Mouse (Mus musculus) embryonic facial prominence, embryonic 10.5 days (tissue): ENCODE measurements at regions not wholly inside any gene's neighbourhood (a gene's known extent, or its start where the extent isn't known, plus 50 kb on each side); places are given as distances from the start of the nearest gene placed in this dataset.
A peak's percentile ranks its signal among the peaks of the same experiment; 100 is the strongest.

ENCODE experiments used
- DNase-seq: peaks from one replicate; pipeline ENCODE4 v3.0.0-alpha.2; 2017; ENCODE audit warnings: low spot score
- H3K27ac ChIP-seq: fragments of 300-500 bp; sonication (generic); replicated peaks from 2 replicates; pipeline ENCODE4 v1.5.1; 2016; ENCODE audit warnings: mild to moderate bottlenecking
- H3K27me3 ChIP-seq: fragments of 300-500 bp; sonication (generic); replicated peaks from 2 replicates; pipeline ENCODE4 v1.6.1; 2016; ENCODE audit warnings: low read depth, mild to moderate bottlenecking; ENCODE audit not compliant: poor library complexity, severe bottlenecking
- H3K36me3 ChIP-seq: fragments of 300-500 bp; sonication (generic); replicated peaks from 2 replicates; pipeline ENCODE4 v1.6.1; 2016; ENCODE audit warnings: mild to moderate bottlenecking, moderate library complexity
- H3K4me1 ChIP-seq: fragments of 300-500 bp; sonication (generic); 2 replicates; pipeline ENCODE4 v1.6.1; 2016
- H3K4me3 ChIP-seq: fragments of 300-500 bp; sonication (generic); 2 replicates; pipeline ENCODE4 v1.5.1; 2016; ENCODE audit warnings: mild to moderate bottlenecking, moderate library complexity
- H3K9me3 ChIP-seq: fragments of 300-500 bp; sonication (generic); 2 replicates; pipeline ENCODE4 v1.6.1; 2016; ENCODE audit warnings: mild to moderate bottlenecking
- WGBS: fragments of 180-500 bp; shearing (Covaris S2); methylation state at CpG from one replicate; pipeline ENCODE4 v1.1.7; 2016; 5-methylcytosine and 5-hydroxymethylcytosine counted together

- Histone ChIP-seq H3K4me1 (no peaks in the 10 kb centered on the region; the same call in 1 of the 2 replicates), H3K27ac (no peak overlapping the region), H3K27me3 (no peaks in the 10 kb centered on the region), H3K4me3 (no peak overlapping the region), H3K36me3 (no peaks in the 10 kb centered on the region), H3K9me3 (no peaks in the 10 kb centered on the region)
- DNase-seq, result no peak
- 75% methylated on average over 3 of the region's 3 CpGs for WGBS
Measured at GRCm38 (mm10) chr16:95903383-95903913, 87.3 kb downstream of the Psmg1 start.

GRCm38 (mm10) chr16:95902177-95902576, 88.6 kb downstream of the Psmg1 start:
- no peaks in the 10 kb centered on the region for H3K36me3 ChIP-seq
- no peaks in the 10 kb centered on the region for H3K9me3 ChIP-seq
- no peaks in the 10 kb centered on the region for H3K27me3 ChIP-seq
- H3K27ac ChIP-seq, result no peak overlapping the region
- no peak overlapping the region for H3K4me3 ChIP-seq
- no peak for DNase-seq
- 91% methylated on average over 1 of the region's 1 CpGs for WGBS
- no peaks in the 10 kb centered on the region; the same call in 1 of the 2 replicates for H3K4me1 ChIP-seq

- H3K36me3 ChIP-seq, result no peaks in the 10 kb centered on the region
- WGBS, result 87% methylated on average over 9 of the region's 9 CpGs
- no peaks in the 10 kb centered on the region for H3K9me3 ChIP-seq
- no peak for DNase-seq
- H3K4me1 ChIP-seq, result no peaks in the 10 kb centered on the region; the same call in 1 of the 2 replicates
- H3K27ac ChIP-seq, result no peak overlapping the region
- H3K4me3 ChIP-seq, result no peak overlapping the region
- H3K27me3 ChIP-seq, result no peaks in the 10 kb centered on the region
Measured at GRCm38 (mm10) chr16:95901388-95901787, 89.4 kb downstream of the Psmg1 start.

GRCm38 (mm10) chr16:95900181-95900580, 90.6 kb downstream of the Psmg1 start:
- H3K9me3 ChIP-seq, result no peaks in the 10 kb centered on the region
- no peak overlapping the region for H3K4me3 ChIP-seq
- WGBS, result 81% methylated on average over 9 of the region's 9 CpGs
- DNase-seq, result no peak
- H3K36me3 ChIP-seq, result no peaks in the 10 kb centered on the region
- no peaks in the 10 kb centered on the region for H3K27me3 ChIP-seq
- no peaks in the 10 kb centered on the region; the same call in 1 of the 2 replicates for H3K4me1 ChIP-seq
- no peak overlapping the region for H3K27ac ChIP-seq

- no peak overlapping the region for H3K27ac ChIP-seq
- no peaks in the 10 kb centered on the region for H3K9me3 ChIP-seq
- H3K4me3 ChIP-seq, result no peak overlapping the region
- whole genome bisulfite sequencing, result 88% methylated on average over 3 of the region's 3 CpGs
- no peaks in the 10 kb centered on the region for H3K27me3 ChIP-seq
- no peaks in the 10 kb centered on the region for H3K36me3 ChIP-seq
- no peak for DNase-seq
- H3K4me1 ChIP-seq, result no peaks in the 10 kb centered on the region
Measured at GRCm38 (mm10) chr16:95899672-95900071, 91.1 kb downstream of the Psmg1 start.

GRCm38 (mm10) chr16:95897843-95898242, 92.9 kb downstream of the Psmg1 start:
- no peak for DNase-seq
- Histone ChIP-seq H3K36me3 (no peaks in the 10 kb centered on the region), H3K27ac (no peak overlapping the region), H3K9me3 (no peaks in the 10 kb centered on the region), H3K4me3 (no peak overlapping the region), H3K27me3 (no peaks in the 10 kb centered on the region), H3K4me1 (peaks cover 4% of the 10 kb centered on the region; the same call in 1 of the 2 replicates)
- 89% methylated on average over 7 of the region's 7 CpGs for WGBS

GRCm38 (mm10) chr16:95896126-95896525, 94.6 kb downstream of the Psmg1 start:
- Histone ChIP-seq H3K36me3 (no peaks in the 10 kb centered on the region), H3K4me1 (peaks cover 4% of the 10 kb centered on the region; the same call in 1 of the 2 replicates)
- WGBS, result 73% methylated on average over 6 of the region's 6 CpGs

GRCm38 (mm10) chr16:95893534-95894290, 97.0 kb downstream of the Psmg1 start:
- no peaks in the 10 kb centered on the region for H3K36me3 ChIP-seq
- no peak overlapping the region for H3K4me3 ChIP-seq
- H3K27ac ChIP-seq, result no peak overlapping the region
- no peaks in the 10 kb centered on the region for H3K27me3 ChIP-seq
- H3K9me3 ChIP-seq, result no peaks in the 10 kb centered on the region
- WGBS, result 76% methylated on average over 6 of the region's 6 CpGs
- peaks cover 4% of the 10 kb centered on the region; the same call in 1 of the 2 replicates for H3K4me1 ChIP-seq
- DNase-seq, result no peak

More at GRCm38 (mm10) chr16:95896126-95896525, 94.6 kb downstream of the Psmg1 start:
- H3K9me3 ChIP-seq, result no peaks in the 10 kb centered on the region
- no peak for DNase-seq
- H3K27ac ChIP-seq, result no peak overlapping the region
- no peak overlapping the region for H3K4me3 ChIP-seq
- no peaks in the 10 kb centered on the region for H3K27me3 ChIP-seq

- WGBS, result 86% methylated on average over 3 of the region's 3 CpGs
Measured at GRCm38 (mm10) chr16:95892356-95892755, 98.4 kb downstream of the Psmg1 start.

GRCm38 (mm10) chr16:95886131-95886530, 104.6 kb downstream of the Psmg1 start:
- DNase-seq, result no peak
- no peaks in the 10 kb centered on the region for H3K36me3 ChIP-seq
- 87% methylated on average over 1 of the region's 1 CpGs for WGBS
- H3K4me3 ChIP-seq, result no peak overlapping the region
- H3K4me1 ChIP-seq, result no peaks in the 10 kb centered on the region
- H3K27me3 ChIP-seq, result no peaks in the 10 kb centered on the region
- no peaks in the 10 kb centered on the region for H3K9me3 ChIP-seq
- H3K27ac ChIP-seq, result no peak overlapping the region

More at GRCm38 (mm10) chr16:95892356-95892755, 98.4 kb downstream of the Psmg1 start:
- Histone ChIP-seq H3K27me3 (no peaks in the 10 kb centered on the region), H3K27ac (no peak overlapping the region), H3K36me3 (no peaks in the 10 kb centered on the region), H3K4me1 (peaks cover 4% of the 10 kb centered on the region; the same call in 1 of the 2 replicates), H3K9me3 (no peaks in the 10 kb centered on the region), H3K4me3 (no peak overlapping the region)
- DNase-seq, result no peak

- H3K4me1 ChIP-seq, result peaks cover 13% of the 10 kb centered on the region
- H3K36me3 ChIP-seq, result no peaks in the 10 kb centered on the region
- WGBS, result 90% methylated on average over 4 of the region's 4 CpGs
- DNase-seq, result no peak
- H3K9me3 ChIP-seq, result no peaks in the 10 kb centered on the region
- H3K4me3 ChIP-seq, result no peak overlapping the region
- H3K27me3 ChIP-seq, result no peaks in the 10 kb centered on the region
- H3K27ac ChIP-seq, result no peak overlapping the region
Measured at GRCm38 (mm10) chr16:95873297-95873696, 117.5 kb downstream of the Psmg1 start.

GRCm38 (mm10) chr16:95872436-95872835, 118.3 kb downstream of the Psmg1 start:
- H3K36me3 ChIP-seq, result no peaks in the 10 kb centered on the region
- no peak overlapping the region for H3K27ac ChIP-seq
- DNase-seq, result no peak
- WGBS, result 57% methylated on average over 3 of the region's 3 CpGs
- peaks cover 13% of the 10 kb centered on the region for H3K4me1 ChIP-seq
- H3K4me3 ChIP-seq, result no peak overlapping the region
- no peaks in the 10 kb centered on the region for H3K9me3 ChIP-seq
- no peaks in the 10 kb centered on the region for H3K27me3 ChIP-seq

GRCm38 (mm10) chr16:95870291-95870690, 120.5 kb downstream of the Psmg1 start:
- Histone ChIP-seq H3K27ac (peak overlapping the region; percentile 48; the same call in 1 of the 2 replicates), H3K27me3 (no peaks in the 10 kb centered on the region), H3K4me3 (no peak overlapping the region), H3K4me1 (peaks cover 13% of the 10 kb centered on the region), H3K36me3 (no peaks in the 10 kb centered on the region), H3K9me3 (no peaks in the 10 kb centered on the region)
- 71% methylated on average over 2 of the region's 2 CpGs for WGBS
- no peak for DNase-seq
